Mouse (Mus musculus) limb, embryonic 12.5 days (tissue): ENCODE measurements around the gene Gm21913. TPM values are rescaled to one million over a fixed set of nuclear protein-coding genes. Genes with fewer than 3 reads are reported as not detected.
"Not testable (repeated sequence)": the region's sequence is repeated elsewhere in the genome, so short reads cannot be mapped to it uniquely, and the experiment has no call there.

Experiments used
- ATAC-seq: fragments of 200-750 bp; cut with Nextera tagmentation; 2 replicates; pipeline ENCODE4 v1.8.0; 2017; ENCODE audit warnings: low read depth, moderate TSS enrichment; ENCODE audit not compliant: insufficient number of reproducible peaks, insufficient read depth, low FRiP score, low TSS enrichment
- H3K27ac ChIP-seq: fragments of 300-500 bp; sonication (generic); 2 replicates; pipeline ENCODE4 v1.5.1; 2016; ENCODE audit warnings: mild to moderate bottlenecking, moderate library complexity
- H3K27me3 ChIP-seq: fragments of 300-500 bp; sonication (generic); 2 replicates; pipeline ENCODE4 v1.6.1; 2016; ENCODE audit warnings: mild to moderate bottlenecking, moderate library complexity
- H3K36me3 ChIP-seq: fragments of 300-500 bp; sonication (generic); 2 replicates; pipeline ENCODE4 v1.6.1; 2016; ENCODE audit warnings: mild to moderate bottlenecking, moderate library complexity
- H3K4me1 ChIP-seq: fragments of 300-500 bp; sonication (generic); replicated peaks from 2 replicates; pipeline ENCODE4 v1.6.1; 2016
- H3K4me2 ChIP-seq: fragments of 300-500 bp; sonication (generic); 2 replicates; pipeline ENCODE4 v1.6.1; 2016; ENCODE audit warnings: mild to moderate bottlenecking, moderate library complexity
- H3K4me3 ChIP-seq: fragments of 300-500 bp; sonication (generic); replicated peaks from 2 replicates; pipeline ENCODE4 v1.5.1; 2016; ENCODE audit warnings: mild to moderate bottlenecking
- H3K9ac ChIP-seq: fragments of 300-500 bp; sonication (generic); replicated peaks from 2 replicates; pipeline ENCODE4 v1.6.1; 2016; ENCODE audit warnings: mild to moderate bottlenecking, moderate library complexity
- H3K9me3 ChIP-seq: fragments of 300-500 bp; sonication (generic); 2 replicates; pipeline ENCODE4 v1.6.1; 2016; ENCODE audit warnings: mild to moderate bottlenecking, moderate library complexity
- WGBS: fragments of 180-500 bp; shearing (Covaris S2); methylation state at CpG from one replicate; pipeline ENCODE4 v1.1.7; 2016; 5-methylcytosine and 5-hydroxymethylcytosine counted together
- polyA plus RNA-seq: library from polyadenylated mRNA; unstranded; fragments of >200 nt; fragmentation: Nextera tagmentation; extraction: Ambion mirVana; gene quantifications from 2 replicates; pipeline ENCODE4 v1.2.1, GENCODE M21; 2016

Gene Gm21913
- polyA plus RNA-seq: not detected in 2 replicates

GRCm38 (mm10) chrY:74623596-74623995 is at the start of gene Gm21913:
TSS of gene Gm21913 (plus strand) at chrY:74623896.
- not testable (repeated sequence) for H3K36me3 ChIP-seq, H3K27me3 ChIP-seq, H3K4me2 ChIP-seq, H3K27ac ChIP-seq, H3K9me3 ChIP-seq, H3K4me1 ChIP-seq, H3K9ac ChIP-seq, ATAC-seq, H3K4me3 ChIP-seq
- WGBS: no CpG with 5 or more reads among the region's 3 CpGs

Other genes starting within 250 kb of the Gm21913 start
- gene Gm29110, start 153.4 kb upstream of the Gm21913 start, polyA plus RNA-seq: not detected in 2 replicates